Mouse (Mus musculus): ENCODE measurements around the gene Vav1.

Gene Vav1

DNA sequence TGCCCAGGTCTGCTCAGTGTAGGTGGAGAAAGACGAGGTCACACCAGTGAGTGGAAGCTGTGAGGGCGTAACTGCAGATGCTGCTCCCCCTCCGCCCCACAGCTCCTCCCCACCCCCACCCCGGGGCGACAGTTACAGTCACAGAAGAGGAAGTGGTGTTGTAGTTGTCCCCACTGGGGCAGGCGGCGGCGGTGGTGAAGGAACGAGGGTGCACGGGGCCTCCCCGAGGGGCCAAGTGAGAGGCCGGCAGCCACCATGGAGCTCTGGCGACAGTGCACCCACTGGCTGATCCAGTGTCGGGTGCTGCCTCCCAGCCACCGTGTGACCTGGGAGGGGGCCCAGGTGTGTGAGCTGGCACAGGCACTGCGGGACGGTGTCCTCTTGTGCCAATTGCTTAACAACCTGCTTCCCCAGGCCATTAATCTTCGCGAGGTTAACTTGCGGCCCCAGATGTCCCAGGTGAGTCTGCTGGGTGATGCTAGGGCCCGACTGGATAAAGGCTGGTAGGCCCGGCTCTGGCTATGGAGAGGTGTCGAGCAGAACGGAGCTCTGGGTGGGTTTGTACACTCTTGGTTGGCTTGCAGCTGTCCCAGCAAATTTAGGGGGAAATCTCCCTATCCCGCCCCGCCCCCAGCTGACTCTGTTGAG, at the start of gene Vav1:
Gene Vav1 (plus strand): TSS at position 158 of the 648 bp plus-strand sequence.
- peak; percentile 57 for DNase-seq

DNA sequence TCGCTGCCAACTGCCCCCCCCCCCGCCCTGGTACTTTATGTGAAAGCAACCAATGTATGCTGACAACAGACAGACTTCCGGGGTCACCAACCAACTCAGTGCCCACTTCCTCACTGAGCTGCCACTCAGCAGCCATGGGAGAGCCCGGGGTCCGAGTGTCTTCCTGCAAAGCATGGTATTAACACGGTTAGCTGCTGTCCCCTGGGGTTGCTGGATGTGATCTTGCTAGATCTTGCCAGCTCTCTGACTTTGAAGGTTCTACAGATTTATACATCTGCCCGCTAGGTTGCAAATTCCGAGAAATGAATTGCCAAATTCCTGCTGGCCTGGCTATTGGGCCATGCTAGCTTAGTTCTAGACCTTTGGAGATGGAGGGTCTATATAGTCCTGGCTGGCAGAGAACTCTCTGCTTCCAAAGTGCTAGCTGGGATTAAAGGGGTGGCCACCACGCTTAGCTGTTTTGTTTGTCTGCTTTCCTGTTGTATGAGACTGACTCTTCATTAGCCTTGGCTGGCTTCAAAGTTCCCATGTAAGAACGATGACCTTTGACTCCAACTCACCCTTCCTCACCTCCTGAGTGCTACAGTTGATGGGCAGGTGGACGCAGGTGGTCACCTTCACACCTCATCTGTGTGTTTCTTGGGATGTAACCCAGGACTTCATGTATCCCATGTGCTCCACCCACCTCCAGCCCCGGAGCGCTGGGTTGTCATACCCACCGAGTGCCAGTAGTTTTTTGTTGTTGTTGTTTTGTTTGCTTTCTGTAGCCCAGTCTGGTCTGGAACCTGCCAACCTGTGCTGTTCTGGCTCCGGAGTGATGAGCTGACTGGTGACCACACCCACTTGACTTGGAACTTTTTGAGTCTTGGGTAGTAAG, 48.8 kb upstream of the Vav1 start:
- DNase-seq: no peak

DNA sequence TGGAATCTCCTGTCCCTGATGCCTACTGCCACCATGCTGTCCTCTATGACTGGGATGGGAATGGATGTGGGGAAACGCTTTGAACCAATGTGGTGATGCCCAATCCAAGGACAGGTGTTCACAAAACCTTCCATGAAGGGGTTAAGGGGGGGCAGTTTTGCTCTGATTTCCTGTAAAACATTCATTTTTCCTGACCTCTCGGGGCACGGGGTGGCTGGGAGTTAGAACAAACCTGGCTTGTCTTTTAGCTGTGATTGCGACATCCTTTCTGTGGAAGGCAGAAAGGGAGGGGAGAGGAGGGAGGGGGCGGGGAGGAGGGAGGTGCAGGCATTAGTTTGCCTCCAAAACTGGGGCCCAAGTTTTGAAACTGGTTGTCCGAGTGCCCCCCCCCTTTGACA, 48.2 kb upstream of the Vav1 start:
- peak; percentile 45 for DNase-seq

DNA sequence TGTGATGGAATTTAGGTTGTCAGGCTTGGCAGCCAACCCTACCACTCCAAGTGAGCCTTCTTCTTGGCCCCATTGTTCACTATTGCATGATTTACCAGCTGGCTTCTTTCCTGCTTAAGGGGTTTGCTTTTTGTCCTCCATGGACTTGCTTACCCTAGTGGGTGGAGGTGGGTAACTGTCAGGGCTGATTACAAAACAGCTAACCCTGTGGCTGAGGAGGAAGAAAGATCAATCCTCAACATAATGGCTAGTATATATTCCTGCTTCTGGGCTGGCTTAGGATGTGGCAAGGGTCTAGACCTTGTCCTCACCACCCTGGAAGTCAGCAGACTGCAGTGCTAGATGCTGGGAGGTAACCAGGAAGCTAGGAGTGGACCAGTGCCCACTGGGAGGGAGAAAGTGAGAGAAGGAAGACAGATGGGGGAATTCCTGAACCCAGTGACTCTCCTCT, 47.6 kb upstream of the Vav1 start:
- DNase-seq: peak; percentile 35

DNA sequence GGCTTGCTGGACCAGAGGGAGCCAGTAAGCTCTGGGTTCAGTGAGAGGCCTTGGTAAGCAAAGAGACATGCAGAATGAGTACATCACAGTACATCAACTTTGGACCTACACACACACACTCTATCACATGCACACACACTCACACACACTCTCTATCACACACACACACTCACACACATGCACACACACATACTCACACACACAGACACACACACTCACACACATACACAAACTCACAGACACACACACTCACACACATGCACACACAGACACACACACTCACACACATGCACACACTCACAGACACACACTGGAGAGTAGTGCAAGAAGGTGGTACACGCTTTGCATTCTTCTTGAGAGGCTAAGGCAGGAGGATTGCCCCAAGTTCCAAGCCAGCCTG, 46.7 kb upstream of the Vav1 start:
- DNase-seq: no peak

DNA sequence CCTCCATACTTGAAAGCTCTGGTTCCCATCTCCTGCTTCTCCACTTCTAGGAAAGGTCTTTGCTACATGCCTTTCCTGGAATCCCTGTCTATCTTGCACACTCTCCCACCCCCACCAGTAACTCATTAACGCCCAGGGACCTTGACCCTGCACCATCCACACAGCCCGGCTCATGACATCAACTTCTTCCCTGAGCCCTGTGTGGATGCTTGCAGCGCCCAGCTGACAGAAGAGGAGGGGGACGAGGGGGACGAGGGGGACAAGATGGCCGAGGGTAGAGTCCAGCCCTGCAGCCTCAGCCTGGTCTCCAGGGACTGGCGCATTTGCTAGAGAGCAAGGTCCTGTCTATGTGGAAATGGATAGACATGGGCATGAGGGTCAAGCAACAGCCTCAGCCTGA, 45.9 kb upstream of the Vav1 start:
- DNase-seq: no peak

DNA sequence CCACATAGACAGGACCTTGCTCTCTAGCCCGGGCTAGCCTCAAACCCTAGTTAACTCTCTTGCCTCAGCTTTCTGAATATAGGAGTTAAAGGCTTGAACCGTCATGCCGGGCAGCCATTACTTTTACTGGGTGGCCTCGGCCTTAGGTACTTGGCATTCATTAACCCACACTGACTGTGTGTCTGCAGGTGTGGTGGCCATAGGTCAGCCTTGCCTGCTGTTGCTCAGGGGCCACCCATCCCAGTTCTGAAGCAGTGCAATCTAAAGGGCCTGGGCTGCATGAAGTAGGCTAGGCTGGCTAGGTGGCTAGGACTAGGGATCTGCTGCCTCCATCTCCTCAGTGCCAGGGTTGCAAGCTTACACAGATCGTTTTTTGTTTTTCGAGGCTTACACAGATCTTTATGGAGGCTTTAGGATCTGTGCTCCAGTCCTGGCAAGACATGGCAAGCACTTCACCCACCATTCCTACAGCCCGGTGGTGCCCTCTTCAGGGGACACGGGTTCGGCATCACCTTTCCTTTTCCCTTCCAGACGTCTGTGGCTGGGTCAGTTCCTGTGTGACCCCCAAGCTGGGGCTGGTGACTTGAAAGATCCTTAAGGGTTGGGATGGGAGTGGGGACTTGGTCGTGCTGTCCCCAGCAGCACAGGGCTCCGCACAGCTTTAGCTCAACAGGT, 44.5 kb upstream of the Vav1 start:
- no peak for DNase-seq

DNA sequence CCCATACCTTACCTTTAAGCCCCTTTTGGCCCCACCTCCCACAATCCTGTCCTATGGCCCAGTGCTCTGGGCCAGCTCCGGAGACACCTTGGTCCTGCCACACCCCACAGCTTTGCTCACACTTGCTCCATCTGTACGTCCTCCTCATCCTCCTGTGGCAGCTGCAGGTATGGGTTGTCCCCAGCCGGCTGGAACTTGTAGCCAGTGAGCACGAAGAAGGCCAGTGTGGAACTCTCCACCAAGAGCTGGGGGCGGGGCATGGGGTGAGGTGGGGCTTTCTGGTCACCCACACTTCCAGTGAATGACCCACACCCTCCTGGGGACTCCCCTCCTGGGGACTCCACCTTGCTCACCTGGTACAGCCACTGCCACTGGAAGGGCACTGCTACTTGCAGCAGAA, 43.1 kb upstream of the Vav1 start:
- no peak for DNase-seq

DNA sequence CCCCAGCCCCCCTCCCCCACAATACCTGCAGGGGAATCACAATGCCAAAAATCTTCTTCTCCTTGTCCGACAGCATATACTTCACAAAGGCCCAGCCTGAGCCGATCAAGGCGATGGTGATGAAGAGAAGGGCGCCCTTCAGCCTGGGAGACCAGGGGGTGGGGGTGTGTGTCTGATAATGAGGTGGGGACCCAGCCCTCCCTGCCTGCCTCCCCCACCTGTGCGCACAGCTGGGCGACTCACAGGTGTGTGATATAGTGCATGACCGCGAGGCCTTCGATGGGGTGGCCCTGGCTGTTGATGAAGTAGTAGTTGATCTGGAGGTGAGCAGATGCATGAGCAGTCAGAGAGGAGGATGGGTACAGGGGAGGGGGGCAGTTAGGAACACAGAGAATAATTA, 41.7 kb upstream of the Vav1 start:
- DNase-seq: no peak

DNA sequence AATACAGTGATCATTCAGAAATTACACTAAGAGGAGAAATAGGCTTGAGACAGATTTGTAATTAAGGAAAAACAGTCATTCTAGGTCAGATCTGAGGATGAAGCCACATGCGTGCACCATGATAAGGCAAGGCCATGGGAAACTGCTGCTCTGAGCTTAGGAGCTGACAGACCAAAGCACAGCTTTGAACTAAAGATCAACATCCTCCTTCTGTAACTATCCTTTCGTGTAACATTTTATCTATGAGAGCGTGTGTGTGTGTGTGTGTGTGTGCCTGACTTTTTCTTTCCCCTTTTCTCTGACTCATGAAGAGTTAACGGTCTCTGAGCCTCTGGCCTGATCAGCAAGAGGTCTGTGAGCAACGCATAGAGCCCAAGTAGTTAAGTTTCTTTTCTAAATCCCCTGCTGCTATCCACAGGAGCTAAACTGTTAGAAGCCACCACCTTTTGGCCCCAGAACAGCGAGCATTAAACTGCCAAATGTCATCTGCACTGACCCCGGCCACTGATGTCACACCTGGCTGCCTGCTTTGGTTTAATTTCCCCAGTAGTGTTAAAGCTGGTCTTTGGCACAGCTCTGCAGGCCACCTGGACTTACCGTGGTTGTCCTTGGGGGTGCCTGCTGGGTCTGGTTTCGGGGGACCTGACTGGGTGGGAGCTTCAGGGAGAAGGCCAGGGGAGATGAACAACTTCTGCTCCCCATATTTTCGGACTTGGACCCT, 35.1 kb upstream of the Vav1 start:
- no peak for DNase-seq

DNA sequence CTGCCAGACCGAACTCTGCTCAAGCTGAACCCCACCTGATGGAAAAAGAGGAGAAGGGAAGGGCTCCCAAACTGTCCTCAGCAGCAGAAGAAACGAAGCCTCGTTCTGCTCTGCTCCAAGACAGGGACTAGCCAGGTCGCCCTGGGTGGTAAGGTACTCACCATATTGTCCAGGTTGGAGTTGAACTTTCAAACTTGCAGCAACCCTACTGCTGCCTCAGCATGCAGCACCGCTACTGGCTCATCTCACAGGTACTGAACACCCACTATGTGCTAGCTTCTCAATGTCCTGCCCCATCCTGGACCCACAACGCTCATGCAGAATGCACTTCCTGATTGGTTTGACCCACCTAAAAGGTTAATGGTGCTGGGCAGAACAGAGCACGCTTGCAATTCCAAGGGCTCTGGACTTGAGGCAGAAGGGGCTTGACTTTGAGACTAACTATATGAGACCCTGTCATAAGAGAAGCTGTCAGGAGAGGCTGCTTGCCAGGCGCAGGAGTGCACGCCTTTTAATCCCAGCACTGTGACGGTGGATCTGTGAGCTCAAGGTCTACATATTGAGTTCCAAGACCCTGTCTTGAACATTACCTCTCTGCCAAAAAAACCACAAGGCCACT, 33.5 kb upstream of the Vav1 start:
- no peak for DNase-seq

DNA sequence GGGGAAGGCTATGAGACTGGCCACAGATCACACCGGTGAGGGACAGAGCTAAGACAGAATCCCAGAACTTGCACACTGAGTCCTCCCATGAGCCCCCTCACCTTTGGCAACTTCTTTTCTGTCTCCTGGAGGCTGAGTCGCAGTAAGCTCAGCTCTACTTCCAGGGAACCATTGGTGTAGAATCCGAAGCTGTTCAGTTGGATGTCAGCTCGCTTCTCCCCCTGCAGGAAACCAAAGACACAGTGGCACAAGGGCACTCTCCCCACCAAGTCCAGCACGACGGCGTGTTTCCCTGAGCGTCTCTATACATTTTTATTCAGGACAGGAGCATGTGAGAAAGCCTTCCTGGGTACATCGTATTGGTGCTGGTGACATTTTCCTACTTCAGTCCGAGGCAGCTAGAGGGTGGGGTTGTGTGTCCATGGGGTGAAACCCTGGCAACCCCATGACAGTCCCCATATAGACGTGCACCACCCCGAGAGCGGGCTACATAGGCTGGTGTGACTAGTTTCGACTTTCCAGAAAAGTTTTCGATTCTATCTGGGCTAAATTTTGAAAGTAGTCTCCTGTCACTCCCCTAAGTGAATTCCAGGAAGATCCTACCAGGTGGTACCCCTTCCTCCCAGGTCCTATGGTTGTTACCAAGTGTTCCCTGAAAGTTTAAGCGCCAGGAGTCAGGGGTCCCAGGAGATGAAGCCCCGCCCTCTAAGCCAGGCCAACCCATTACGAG, 32.1 kb upstream of the Vav1 start:
- DNase-seq: no peak

DNA sequence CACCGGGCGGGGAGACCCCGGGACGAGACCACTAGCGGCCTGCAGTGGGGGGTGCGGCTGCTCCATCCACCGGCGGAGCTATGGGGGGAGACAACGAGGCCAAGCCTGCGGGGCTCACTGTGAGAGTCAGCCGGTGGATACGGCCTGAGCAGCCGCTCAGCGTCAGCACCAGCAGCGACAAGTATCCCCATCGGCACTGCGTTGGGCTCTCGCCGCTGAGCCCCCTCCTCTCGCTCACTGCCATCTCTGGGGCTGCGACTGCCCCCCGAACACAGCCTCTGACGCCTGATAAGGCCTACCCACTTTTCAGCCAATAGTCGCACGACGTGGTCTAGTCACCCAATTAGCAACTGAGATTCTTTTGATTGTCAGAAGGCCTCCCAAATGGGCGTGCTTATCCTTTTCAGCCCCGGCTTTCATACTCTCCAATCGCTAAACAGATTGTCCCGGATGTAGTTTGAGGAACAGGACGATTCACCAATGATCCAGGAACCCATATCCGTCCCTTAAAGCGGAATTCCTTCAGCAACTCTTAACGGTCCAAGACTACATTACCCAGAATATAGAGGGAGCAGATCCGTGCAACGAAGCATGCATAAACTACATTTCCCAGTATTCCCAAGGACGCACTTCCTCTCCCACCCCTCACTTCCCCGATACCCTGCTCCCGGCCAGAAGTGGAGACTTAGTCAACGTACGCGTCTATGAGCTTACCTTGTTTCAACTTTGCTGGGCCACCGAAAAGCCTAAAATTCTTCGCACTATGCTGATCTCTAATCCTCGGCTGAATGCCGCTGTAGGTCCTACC, 31.3 kb upstream of the Vav1 start:
- DNase-seq: peak; percentile 87

DNA sequence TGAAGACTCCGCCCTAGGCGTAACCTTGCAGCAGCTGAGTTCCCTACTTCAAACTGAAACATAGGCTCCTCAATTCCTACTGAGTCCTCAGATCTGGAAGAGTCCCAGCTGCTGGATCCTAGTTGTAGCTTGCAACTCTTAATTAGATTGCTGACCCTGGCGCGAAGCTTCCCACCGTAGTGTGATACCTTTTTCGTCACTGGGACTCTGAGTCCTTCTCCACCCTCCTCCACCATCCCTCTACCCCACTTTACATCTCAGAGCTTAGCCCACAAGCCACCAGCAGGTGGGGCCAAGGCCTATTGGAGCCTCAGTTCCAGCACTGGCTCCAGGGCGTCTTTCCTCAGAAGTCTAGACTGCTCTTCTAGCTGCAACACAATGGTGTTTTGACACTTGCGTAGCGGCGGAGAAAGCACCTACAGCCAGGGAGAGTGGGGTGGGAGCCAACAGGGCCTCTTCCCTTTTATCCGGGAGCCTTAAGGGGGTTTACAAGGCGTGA, 30.6 kb upstream of the Vav1 start, which contains the start of gene Gpr108:
Gene Gpr108 (minus strand): TSS at position 246 of the 499 bp plus-strand sequence.
- DNase-seq: peak; percentile 88

DNA sequence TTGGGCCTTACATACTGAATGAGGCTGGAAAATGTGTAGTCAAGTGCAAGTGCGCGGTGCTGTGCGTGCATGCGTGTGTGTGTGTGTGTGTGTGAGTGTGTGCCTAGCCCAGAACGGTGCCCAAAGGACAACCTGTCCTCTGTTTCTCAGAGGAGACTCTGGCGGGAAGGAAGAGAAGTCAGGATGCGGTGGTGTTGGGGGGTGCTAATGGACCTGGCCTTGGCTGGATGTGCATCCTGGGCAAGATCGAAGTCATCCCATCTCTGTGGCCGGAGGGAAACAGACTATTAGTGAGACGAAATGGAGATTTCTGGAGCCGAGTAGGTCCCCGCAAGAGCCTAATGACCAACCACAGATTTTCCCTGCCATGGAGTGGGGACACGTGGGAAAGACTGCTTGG, 30.1 kb upstream of the Vav1 start:
- peak; percentile 33 for DNase-seq

DNA sequence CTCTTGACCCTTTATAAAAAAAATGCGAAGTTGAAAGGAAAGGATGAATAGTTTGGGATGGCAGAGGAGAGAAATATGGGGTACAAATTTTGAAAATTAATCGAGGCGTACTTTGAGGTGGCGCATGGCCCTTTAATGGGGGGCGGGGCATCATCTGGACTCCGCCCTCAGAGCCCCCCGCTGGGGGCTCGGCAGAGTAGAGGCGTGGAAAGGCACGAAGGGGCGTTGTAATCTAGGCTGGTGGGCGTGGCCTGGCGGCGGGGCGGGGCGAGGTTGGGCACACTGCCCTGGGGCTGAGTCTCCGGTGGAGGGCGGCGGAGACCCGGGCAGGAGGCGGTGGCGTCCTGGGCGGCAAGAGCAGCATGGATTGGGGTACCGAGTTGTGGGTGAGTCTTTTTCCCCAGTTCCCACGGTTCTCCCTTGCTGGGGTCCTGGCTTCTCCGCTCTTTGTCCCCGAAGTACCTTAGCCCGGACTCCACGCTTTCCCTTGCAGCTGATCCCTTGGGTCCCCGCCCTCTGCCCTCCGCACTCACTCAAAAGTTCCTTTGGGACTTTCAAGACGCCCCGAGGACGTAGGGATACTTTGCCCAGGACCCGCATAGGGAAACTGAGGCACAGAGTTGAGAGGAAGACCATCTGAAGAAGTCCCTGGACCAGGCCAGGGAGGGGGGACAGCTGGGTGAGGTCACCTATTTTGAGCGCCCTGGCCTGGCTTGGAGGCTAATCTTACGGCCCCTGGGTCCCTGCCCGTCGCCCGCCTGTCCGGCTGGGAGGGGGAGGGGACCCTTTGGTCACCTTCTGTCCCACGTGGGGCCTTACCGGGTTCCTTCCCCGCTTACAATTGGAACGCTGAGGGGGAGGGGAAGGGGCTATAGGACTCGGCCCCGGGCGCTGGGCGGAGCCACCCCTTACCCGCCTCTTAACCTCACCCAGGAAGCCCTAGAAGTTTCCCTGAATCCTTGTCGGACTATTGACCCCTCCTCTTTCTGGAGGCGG, 29.4 kb upstream of the Vav1 start, which contains the start of gene Trip10:
Gene Trip10 (plus strand): TSS at position 270 of the 996 bp plus-strand sequence.
- peak; percentile 100 for DNase-seq

DNA sequence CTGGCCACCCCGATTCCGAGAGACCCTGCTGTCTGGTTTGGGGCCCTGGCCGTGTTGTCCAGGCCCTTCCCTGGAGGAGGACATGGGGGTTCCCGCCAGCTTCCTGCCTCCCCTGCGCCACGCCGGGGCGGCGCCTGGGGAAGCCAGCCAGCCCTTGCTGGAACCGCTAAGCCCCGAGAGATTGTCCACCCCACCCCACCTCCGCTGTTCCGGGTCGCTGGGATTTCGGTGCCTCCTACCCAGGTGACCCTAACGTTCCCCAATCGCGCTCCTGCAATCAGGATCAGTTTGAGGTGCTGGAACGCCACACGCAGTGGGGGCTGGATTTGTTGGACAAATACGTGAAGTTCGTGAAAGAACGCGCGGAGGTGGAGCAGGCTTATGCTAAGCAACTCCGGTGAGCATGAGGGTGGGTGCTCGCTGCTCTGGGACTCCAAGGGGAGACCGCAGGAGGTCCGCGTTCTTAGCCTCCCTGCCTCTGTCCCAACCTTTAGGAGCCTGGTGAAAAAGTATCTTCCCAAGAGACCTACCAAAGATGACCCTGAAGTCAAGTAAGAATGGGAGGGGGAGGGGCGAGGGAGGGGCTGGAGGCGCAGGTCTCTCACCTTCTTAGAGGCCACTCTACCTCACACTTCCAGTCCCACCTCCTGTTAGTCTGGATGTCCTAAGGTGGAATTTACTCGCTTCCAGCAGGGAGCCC, 28.3 kb upstream of the Vav1 start:
- peak; percentile 67 for DNase-seq

DNA sequence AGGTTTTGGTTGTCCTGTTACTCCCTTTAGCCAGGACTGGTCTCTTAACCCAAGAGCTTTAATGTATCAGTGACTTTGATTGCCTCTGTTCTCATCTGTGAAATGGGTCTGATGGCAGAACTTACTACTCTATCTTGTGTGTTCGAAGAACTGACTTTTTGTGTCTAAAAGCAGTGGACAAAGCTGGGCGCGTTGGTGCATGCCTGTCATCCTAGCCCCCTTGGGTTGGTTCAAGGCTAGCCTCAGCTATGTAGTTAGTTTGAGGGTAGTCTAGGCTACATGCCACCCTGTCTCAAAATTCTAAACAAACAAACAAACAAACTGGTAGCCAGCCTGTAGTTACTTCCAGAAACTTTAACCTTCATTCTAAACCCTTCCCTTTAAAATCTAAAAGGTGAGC, 27.5 kb upstream of the Vav1 start:
- no peak for DNase-seq

DNA sequence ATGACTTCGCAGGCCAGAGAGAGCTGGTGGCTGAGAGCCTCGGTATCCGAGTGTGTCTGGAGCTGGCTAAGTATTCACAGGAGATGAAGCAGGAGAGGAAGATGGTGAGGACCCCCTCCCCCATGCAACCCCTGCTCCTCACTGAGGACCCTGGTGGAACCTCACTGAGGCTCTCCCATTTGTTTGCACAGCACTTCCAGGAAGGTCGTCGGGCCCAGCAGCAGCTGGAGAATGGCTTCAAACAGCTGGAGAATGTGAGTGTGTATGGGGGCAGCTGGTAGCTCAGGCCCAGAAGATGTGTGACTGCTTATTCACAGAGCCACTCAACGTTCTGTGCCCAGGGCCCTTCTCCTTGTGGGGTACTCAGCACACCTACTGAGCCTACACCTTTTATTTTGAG, 25.6 kb upstream of the Vav1 start:
- DNase-seq: no peak
